In the genomic region with DNA sequence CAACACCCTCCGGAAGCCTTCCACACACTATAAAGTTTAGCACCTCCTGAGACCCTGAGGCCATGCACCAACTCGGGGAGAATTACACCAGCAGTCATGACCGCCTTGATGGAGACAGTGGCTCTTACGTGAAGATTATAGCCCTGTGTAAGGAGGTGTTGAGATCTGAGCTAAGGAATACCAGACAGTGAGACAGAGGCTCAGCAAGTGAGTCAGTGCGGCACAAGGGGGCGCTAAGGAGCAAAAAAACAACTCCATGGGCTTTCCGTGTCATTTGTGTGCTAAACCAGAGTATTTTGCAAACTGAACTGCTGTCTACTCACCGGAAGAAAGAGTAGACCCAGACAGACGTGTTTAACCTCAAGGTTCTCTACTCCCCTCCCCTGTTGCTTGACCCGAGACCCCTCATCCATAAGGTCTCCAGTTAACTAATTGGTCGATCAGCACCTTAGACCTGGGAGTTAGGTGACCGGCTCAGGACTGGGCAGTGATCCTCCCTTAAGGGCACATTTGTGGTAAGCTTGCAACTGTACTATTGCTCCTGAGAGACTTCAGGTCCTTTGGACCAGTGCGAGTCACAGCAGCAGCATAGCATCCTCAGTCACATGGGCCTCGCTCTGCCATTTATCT, we compare ENCODE assay signal across 9 mouse cellular contexts. TPM values are rescaled to one million over a fixed set of nuclear protein-coding genes. Genes with fewer than 3 reads are reported as not detected.
A peak's percentile ranks its signal among the peaks of the same experiment; 100 is the strongest.
DNase-seq lines count a peak whose midpoint lies in the region; ATAC-seq and TF ChIP-seq lines count a peak whose summit lies in the region.
"Had no signal": no experiment of that assay in that cellular context is flagged by ENCODE, and none has a peak within 500 bp of the region (broad histone marks: within the 10 kb centered on the region; RNA-seq: fewer than 3 reads in every experiment).

No protein-coding gene starts in this region.

- no peaks in the 10 kb centered on the region for H3K36me3 ChIP-seq in liver, embryonic 12.5 days
- no peaks in the 10 kb centered on the region for H3K36me3 ChIP-seq in limb, embryonic 12.5 days
- H3K36me3 ChIP-seq in thymus, adult 2 months (ENCODE audit: control insufficient read depth, insufficient read depth, low read length) = no peaks in the 10 kb centered on the region
- H3K36me3 ChIP-seq: embryonic facial prominence, embryonic 15.5 days had no signal

- H3K27ac ChIP-seq in liver, embryonic 12.5 days = no peak overlapping the region
- H3K27ac ChIP-seq in limb, embryonic 12.5 days = no peak overlapping the region
- H3K27ac ChIP-seq in thymus, adult 2 months (ENCODE audit: control insufficient read depth, insufficient read depth, low read length) = no peak overlapping the region
- H3K27ac ChIP-seq: embryonic facial prominence, embryonic 15.5 days had no signal

- H3K9ac ChIP-seq in liver, embryonic 12.5 days = no peak overlapping the region
- H3K9ac ChIP-seq in limb, embryonic 12.5 days (replicated peaks) = no peak overlapping the region
- H3K9ac ChIP-seq: embryonic facial prominence, embryonic 15.5 days had no signal

- H3K9me3 ChIP-seq in liver, embryonic 12.5 days (replicated peaks) = no peaks in the 10 kb centered on the region
- no peaks in the 10 kb centered on the region for H3K9me3 ChIP-seq in limb, embryonic 12.5 days
- H3K9me3 ChIP-seq: embryonic facial prominence, embryonic 15.5 days had no signal

- no peak overlapping the region for H3K4me3 ChIP-seq in liver, embryonic 12.5 days
- H3K4me3 ChIP-seq in limb, embryonic 12.5 days (replicated peaks) = no peak overlapping the region
- H3K4me3 ChIP-seq in thymus, adult 2 months (ENCODE audit: control insufficient read depth, insufficient read depth, low read length) = no peak overlapping the region
- H3K4me3 ChIP-seq: embryonic facial prominence, embryonic 15.5 days had no signal

- peak; percentile 78 for DNase-seq in liver
- peak; percentile 37 for DNase-seq in c-Kit-negative CD71-positive TER-119-positive erythroid progenitor cells, embryonic 14.5 days (ENCODE audit: low read depth, low spot score)
- DNase-seq in induced T-regulatory cell, adult 2 months (ENCODE audit: low read depth) = peak; percentile 91
- peak; percentile 67 to 83 for DNase-seq in natural killer cell, adult 2 months (ENCODE audit: low spot score in 2 of 2)
- DNase-seq in thymus, adult 2 months = peak; percentile 68

- H3K4me2 ChIP-seq in liver, embryonic 12.5 days = no peak overlapping the region
- H3K4me2 ChIP-seq in limb, embryonic 12.5 days = no peak overlapping the region
- H3K4me2 ChIP-seq: embryonic facial prominence, embryonic 15.5 days had no signal

- H3K27me3 ChIP-seq in liver, embryonic 12.5 days (replicated peaks) = peaks cover 30% of the 10 kb centered on the region
- no peaks in the 10 kb centered on the region; the same call in 1 of the 2 replicates for H3K27me3 ChIP-seq in limb, embryonic 12.5 days
- H3K27me3 ChIP-seq in thymus, adult 2 months (ENCODE audit: control insufficient read depth, insufficient read depth, low read length) = no peaks in the 10 kb centered on the region
- H3K27me3 ChIP-seq: embryonic facial prominence, embryonic 15.5 days had no signal

- TF ChIP-seq POLR2A in thymus, adult 2 months (IDR thresholded peaks at IDR 0.05; ENCODE audit: control insufficient read depth, extremely low read depth, insufficient read depth, low read length, poor library complexity) = no peak

- ATAC-seq in liver, embryonic 12.5 days = no peak; the same call in 1 of the 2 replicates
- peak; percentile 60; the same call in 1 of the 2 replicates for ATAC-seq in erythroid progenitor cell, adult 5-6 weeks (replicated peaks; ENCODE audit: low FRiP score, poor library complexity, severe bottlenecking)
- ATAC-seq in limb, embryonic 12.5 days (ENCODE audit: insufficient number of reproducible peaks, insufficient read depth, low FRiP score, low TSS enrichment, low read depth) = 0 out of 2 replicates have a peak, but pooled peaks have one; percentile 26

- 0 out of 2 replicates have a peak, but pooled peaks cover 5% of the 10 kb centered on the region for H3K4me1 ChIP-seq in liver, embryonic 12.5 days
- peaks cover 10% of the 10 kb centered on the region for H3K4me1 ChIP-seq in limb, embryonic 12.5 days (replicated peaks)
- peaks cover 6% of the 10 kb centered on the region for H3K4me1 ChIP-seq in thymus, adult 2 months (replicated peaks; ENCODE audit: control insufficient read depth, insufficient read depth, low read length)

- 38% methylated on average over 14 of the region's 14 CpGs for WGBS in liver, embryonic 12.5 days (ENCODE audit: insufficient replicate concordance)
- 41% methylated on average over 14 of the region's 14 CpGs for WGBS in limb, embryonic 12.5 days
- WGBS in thymus, adult 2 months = 42% methylated on average over 14 of the region's 14 CpGs

- TF ChIP-seq CTCF in thymus, adult 2 months (IDR thresholded peaks at IDR 0.05; ENCODE audit: borderline replicate concordance, control insufficient read depth, extremely low read depth, insufficient read depth, low read length, poor library complexity) = no peak

RNA-seq across cellular contexts. Expression of gene Azin2, which starts 8.9 kb away (rescaled TPM):
- 2.0 and 2.5 TPM in 2 replicates for polyA plus RNA-seq in liver, embryonic 12.5 days (2016; fragmentation: Nextera tagmentation; extraction: Ambion mirVana)
- total RNA-seq in erythroid progenitor cell, adult 5-6 weeks (2015; ENCODE audit: low replicate concordance) = 3.4 TPM in 1 of 2 replicates, not detected in the other
- total RNA-seq in erythroid progenitor cell, adult 5-6 weeks (2017; ENCODE audit: low replicate concordance) = not detected in 2 replicates
- 22.4 and 26.0 TPM in 2 replicates for polyA plus RNA-seq in limb, embryonic 12.5 days (2016; fragmentation: Nextera tagmentation; extraction: Ambion mirVana)
- 6.9 and 7.6 TPM in 2 replicates for polyA plus RNA-seq in thymus, adult 2 months (2012; rRNA removed)

RNA-seq across cellular contexts. Expression of gene Ak2, which starts 20.6 kb away (rescaled TPM):
- polyA plus RNA-seq in liver, embryonic 12.5 days (2016; fragmentation: Nextera tagmentation; extraction: Ambion mirVana) = 176 and 179 TPM in 2 replicates
- total RNA-seq in erythroid progenitor cell, adult 5-6 weeks (2015; ENCODE audit: low replicate concordance) = 29.2 and 36.9 TPM in 2 replicates
- total RNA-seq in erythroid progenitor cell, adult 5-6 weeks (2017; ENCODE audit: low replicate concordance) = 25.0 and 34.1 TPM in 2 replicates
- 205 and 213 TPM in 2 replicates for polyA plus RNA-seq in limb, embryonic 12.5 days (2016; fragmentation: Nextera tagmentation; extraction: Ambion mirVana)
- polyA plus RNA-seq in thymus, adult 2 months (2012; rRNA removed) = 60.0 and 60.1 TPM in 2 replicates

Comparison
In these comparisons a context has a peak if more than half of its experiments do, and no peak if none do; other contexts are left out.
1. DNase-seq: peak in every context shown above with its lines; median percentile 91 in induced T-regulatory cell, adult 2 months; 78 in liver; 75 in natural killer cell, adult 2 months; 68 in thymus, adult 2 months; 37 in c-Kit-negative CD71-positive TER-119-positive erythroid progenitor cells, embryonic 14.5 days.